Mouse (Mus musculus): ENCODE results near the gene Psd4.

The Psd4 gene

GRCm38 (mm10) chr2:24367030-24367894 lies at the start of gene Psd4:
Gene Psd4, plus strand, starts transcription at chr2:24367580.
- no peak for DNase-seq (ENCODE audit: extremely low spot score, low read depth, low spot score)

DNA sequence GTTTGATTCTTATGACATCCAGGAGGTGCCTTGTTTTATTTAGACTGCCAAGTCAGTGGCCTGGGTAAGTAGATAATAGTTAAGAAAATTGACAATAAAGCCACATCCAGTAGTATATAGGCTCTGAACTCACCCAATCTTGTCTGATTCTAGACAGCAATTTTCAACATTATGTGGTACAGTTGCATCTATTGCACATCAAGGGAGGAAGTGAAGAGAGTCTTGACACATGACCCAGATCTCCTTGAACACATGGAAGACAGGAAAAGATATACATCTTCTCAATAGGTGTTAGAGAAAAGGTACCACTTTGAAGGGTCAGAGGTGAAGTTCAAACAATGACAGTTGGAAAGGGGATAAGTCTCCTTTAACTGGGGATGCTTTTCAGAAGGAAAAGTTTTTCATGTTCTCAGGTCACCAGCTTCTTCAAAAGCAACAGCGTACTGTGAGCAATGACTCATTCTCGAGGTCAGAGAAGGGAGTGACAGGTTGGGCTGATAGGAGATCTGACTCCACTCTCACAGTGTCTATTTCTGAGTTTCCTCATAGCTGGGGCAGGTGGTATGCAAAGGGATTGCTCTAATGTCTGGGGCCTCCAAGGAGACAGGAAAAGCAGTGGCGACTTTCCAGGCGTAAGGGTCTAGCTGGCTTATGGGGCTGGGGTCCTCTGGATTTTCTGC lies 49.3 kb upstream of the Psd4 start:
- no peak for DNase-seq (ENCODE audit: extremely low spot score, low read depth, low spot score)

- DNase-seq (ENCODE audit: extremely low spot score, low read depth, low spot score), result no peak
These were observed 32.0 kb upstream of the Psd4 start for GRCm38 (mm10) chr2:24335333-24335732.

DNA sequence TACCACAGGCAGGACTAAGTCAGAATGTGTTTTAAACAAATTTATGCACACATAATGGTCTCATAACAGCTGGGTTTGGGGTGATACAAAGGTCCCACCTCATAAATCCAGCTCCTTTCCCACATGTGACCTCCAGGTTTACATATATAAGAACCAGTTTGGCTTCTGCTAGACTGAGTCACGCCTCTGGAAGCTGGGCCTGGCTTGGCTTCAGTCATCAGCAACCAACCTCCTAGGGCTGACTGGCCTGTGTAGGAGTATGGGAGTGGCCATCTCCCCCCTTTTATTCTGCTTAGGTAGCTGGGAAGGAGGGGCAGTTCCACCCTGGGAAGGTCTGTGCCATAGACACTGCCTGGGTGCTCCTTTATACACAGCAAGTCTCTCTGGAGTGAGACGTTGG lies 30.8 kb upstream of the Psd4 start, which contains the start of gene Il1rn:
Gene Il1rn (plus strand): TSS at position 309 of the 400 bp plus-strand sequence.
- no peak for DNase-seq (ENCODE audit: extremely low spot score, low read depth, low spot score)

DNA sequence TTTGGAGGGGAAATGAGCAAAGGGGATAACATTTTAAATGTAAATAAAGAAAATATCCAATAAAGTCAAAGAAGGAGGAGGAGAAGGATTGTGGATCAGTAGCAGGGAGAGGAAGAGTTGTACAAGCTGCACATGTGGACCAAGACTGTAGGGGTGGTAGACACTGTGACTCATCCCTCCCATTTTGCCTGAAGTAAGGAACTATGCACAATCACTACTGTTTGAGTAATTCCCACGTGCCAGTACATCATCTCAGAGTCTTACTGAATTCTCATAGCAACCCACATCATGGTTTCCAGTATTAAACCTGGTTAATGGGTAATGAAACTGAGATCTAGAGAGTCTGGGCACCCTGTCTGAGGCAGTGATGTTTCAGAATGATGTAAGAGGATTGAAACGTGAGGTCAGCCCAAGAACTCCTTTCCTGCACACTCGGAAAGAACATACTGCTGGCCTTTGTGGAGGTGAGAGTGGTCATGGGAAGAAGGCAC lies 25.9 kb upstream of the Psd4 start:
- no peak for DNase-seq (ENCODE audit: extremely low spot score, low read depth, low spot score)

DNA sequence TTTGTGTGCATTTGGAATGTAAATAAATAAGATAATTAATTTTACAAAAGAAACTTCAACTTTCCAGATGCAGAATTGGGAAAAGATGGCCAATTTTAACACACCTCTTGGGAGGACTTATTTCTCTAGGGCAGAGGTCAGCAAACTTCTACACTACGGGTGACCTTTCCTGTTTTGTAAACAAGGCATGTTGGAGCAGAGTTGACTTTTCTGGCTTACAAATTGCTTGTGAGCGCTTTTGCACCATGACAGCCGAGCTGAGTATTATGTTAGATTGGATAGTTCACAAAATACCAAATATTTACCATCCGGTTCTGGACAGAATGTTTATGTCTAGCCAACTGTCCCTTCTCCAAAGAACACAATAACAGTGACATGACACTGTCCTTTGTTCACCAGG lies 22.8 kb upstream of the Psd4 start:
- DNase-seq (ENCODE audit: extremely low spot score, low read depth, low spot score), result no peak

GRCm38 (mm10) chr2:24345056-24345455 lies 22.3 kb upstream of the Psd4 start:
- no peak for DNase-seq (ENCODE audit: extremely low spot score, low read depth, low spot score)

DNA sequence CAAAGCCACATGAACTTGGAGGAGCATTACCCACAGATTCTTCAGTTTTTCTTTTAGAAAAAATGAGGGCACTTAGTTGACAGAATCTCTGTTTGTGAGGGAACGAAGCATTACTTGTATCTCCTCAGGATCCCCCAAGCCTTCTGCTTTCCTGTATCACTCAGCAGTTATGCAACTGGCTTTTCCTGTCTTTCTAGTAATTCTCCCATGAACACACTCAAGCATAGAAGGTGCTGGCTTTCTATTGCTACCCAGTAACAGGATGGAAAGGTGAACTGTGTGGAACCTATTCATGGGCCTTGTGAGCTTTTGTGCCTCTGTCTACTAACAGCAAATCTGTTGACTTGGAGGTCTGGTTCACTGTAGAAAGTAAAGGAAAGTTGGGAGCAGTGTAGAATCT lies 19.5 kb upstream of the Psd4 start:
- DNase-seq (ENCODE audit: extremely low spot score, low read depth, low spot score), result no peak

GRCm38 (mm10) chr2:24351159-24351558 lies 16.2 kb upstream of the Psd4 start:
- no peak for DNase-seq (ENCODE audit: extremely low spot score, low read depth, low spot score)

- DNase-seq (ENCODE audit: extremely low spot score, low read depth, low spot score), result no peak
These were observed 14.3 kb upstream of the Psd4 start for GRCm38 (mm10) chr2:24353042-24353441.

- no peak for DNase-seq (ENCODE audit: extremely low spot score, low read depth, low spot score)
These were observed 9.7 kb upstream of the Psd4 start for GRCm38 (mm10) chr2:24357642-24358041.

DNA sequence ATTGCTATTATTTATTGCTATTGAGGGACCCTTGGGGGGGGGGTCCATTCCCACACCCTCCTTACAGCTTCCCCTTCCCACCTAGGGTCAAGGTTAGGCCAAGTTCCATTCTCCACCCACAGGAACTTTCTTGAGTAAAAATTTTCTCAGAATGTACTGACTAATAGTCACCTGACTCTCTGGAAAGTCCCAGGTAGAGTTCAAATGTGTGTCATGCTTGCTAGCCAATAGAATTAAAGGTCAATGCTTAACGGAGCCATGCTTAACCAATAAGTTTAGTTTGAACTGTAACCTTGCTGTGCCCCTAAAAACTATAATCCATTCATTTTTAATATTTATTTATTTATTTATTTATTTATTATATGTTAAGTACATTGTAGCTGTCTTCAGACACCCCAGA lies 8.0 kb upstream of the Psd4 start:
- no peak for DNase-seq (ENCODE audit: extremely low spot score, low read depth, low spot score)

DNA sequence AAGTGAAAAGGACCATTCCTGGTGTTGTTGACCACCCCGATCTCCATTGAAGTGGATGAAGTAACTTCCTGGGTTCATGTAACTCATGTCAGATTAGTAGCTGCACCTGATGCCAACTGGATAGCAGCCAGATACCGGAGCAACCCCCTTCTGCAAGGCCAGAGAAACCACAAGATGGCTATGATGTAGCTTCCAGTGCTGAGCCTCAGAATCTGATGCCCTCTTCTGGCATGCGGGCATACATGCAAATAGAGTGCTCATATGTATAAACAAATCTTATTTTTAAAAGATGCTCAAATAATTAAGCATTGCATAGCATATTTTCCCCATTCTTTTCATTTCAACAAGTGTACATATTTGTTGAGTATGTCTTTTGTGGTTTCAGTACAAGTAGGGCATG lies 3.6 kb upstream of the Psd4 start:
- DNase-seq (ENCODE audit: extremely low spot score, low read depth, low spot score), result no peak

GRCm38 (mm10) chr2:24366214-24366975 lies 985 bp upstream of the Psd4 start:
- DNase-seq (ENCODE audit: extremely low spot score, low read depth, low spot score), result no peak

DNA sequence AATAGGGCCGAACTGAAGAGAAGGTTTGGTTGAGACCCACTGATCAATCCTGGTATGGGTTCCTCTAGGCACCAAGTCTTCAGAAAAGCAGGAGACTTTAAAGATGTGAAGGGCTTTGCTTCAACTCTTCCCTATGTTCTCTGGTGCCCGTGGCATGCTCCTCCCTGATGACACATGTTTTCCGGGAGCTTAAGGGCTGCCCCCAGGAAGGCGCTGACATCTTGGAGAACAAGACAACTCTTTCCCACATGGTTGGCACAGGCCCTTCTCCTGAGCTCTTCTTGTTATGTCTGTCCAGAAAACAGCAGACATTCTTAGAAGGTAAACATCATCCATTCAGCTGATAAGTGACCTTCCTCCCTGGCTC lies 498 bp downstream of the Psd4 start:
- no peak for DNase-seq (ENCODE audit: extremely low spot score, low read depth, low spot score)

- DNase-seq (ENCODE audit: extremely low spot score, low read depth, low spot score), result no peak
These were observed 11.5 kb downstream of the Psd4 start for GRCm38 (mm10) chr2:24378747-24379450.

- no peak for DNase-seq (ENCODE audit: extremely low spot score, low read depth, low spot score)
These were observed 15.3 kb downstream of the Psd4 start for GRCm38 (mm10) chr2:24382456-24383230.

- no peak for DNase-seq (ENCODE audit: extremely low spot score, low read depth, low spot score)
These were observed 16.3 kb downstream of the Psd4 start for GRCm38 (mm10) chr2:24383636-24384035.

GRCm38 (mm10) chr2:24384393-24384792 lies 17.0 kb downstream of the Psd4 start:
- DNase-seq (ENCODE audit: extremely low spot score, low read depth, low spot score), result no peak

Data from hindlimb bud, embryonic 11.5 days (tissue).